ENCODE assay signal across 8 mouse cellular contexts in genomic region chr9:64120584-64121277, GRCm38 (mm10). TPM values are rescaled to one million over a fixed set of nuclear protein-coding genes. Genes with fewer than 3 reads are reported as not detected.
DNase-seq lines count a peak whose midpoint lies in the region; ATAC-seq lines count a peak whose summit lies in the region.

No protein-coding gene starts in this region.

- H3K27me3 ChIP-seq in heart, embryonic 12.5 days (replicated peaks), result no peaks in the 10 kb centered on the region
- no peaks in the 10 kb centered on the region for H3K27me3 ChIP-seq in intestine, embryonic 15.5 days (replicated peaks)

- WGBS in heart, embryonic 12.5 days, result 40% methylated on average over 11 of the region's 11 CpGs
- WGBS in intestine, embryonic 15.5 days, result 36% methylated on average over 11 of the region's 11 CpGs

- no peak overlapping the region for H3K9ac ChIP-seq in heart, embryonic 12.5 days
- H3K9ac ChIP-seq in intestine, embryonic 15.5 days, result no peak overlapping the region

- peak; percentile 48; the same call in 1 of the 2 replicates for ATAC-seq in heart, embryonic 12.5 days (ENCODE audit: insufficient number of reproducible peaks, low FRiP score)
- ATAC-seq in intestine, embryonic 15.5 days, result peak; percentile 81

- H3K4me2 ChIP-seq in heart, embryonic 12.5 days, result no peak overlapping the region
- no peak overlapping the region for H3K4me2 ChIP-seq in intestine, embryonic 15.5 days (replicated peaks)

- H3K4me3 ChIP-seq in heart, embryonic 12.5 days, result no peak overlapping the region
- H3K4me3 ChIP-seq in intestine, embryonic 15.5 days (replicated peaks), result no peak overlapping the region

- no peaks in the 10 kb centered on the region for H3K9me3 ChIP-seq in heart, embryonic 12.5 days (replicated peaks)
- no peaks in the 10 kb centered on the region for H3K9me3 ChIP-seq in intestine, embryonic 15.5 days

- peaks cover 28% of the 10 kb centered on the region for H3K4me1 ChIP-seq in heart, embryonic 12.5 days (replicated peaks)
- no peaks in the 10 kb centered on the region; the same call in 1 of the 2 replicates for H3K4me1 ChIP-seq in intestine, embryonic 15.5 days (replicated peaks)

- no peaks in the 10 kb centered on the region for H3K36me3 ChIP-seq in heart, embryonic 12.5 days
- no peaks in the 10 kb centered on the region for H3K36me3 ChIP-seq in intestine, embryonic 15.5 days

- DNase-seq in heart, adult 9 months (ENCODE audit: low spot score in 2 of 2), result no peak
- peak; percentile 64 for DNase-seq in MEL-GATA-1-ER (ENCODE audit: extremely low read depth, low read depth)
- peak; percentile 29 for DNase-seq in lung, postnatal 36 days
- no peak for DNase-seq in layer of hippocampus, adult 8-10 months (ENCODE audit: low spot score in 2 of 2)
- no peak for DNase-seq in urinary bladder, postnatal 10 days (ENCODE audit: low spot score)
- no peak for DNase-seq in frontal cortex, adult 2 months (ENCODE audit: extremely low spot score in 1 of 2, low spot score in 1 of 2)

- H3K27ac ChIP-seq in heart, embryonic 12.5 days (ENCODE audit: poor library complexity, severe bottlenecking), result no peak overlapping the region
- H3K27ac ChIP-seq in intestine, embryonic 15.5 days, result no peak overlapping the region

RNA-seq across cellular contexts. Expression of gene Lctl, which starts 3.8 kb away (rescaled TPM):
- 0.14 TPM in 1 of 2 replicates, not detected in the other for polyA plus RNA-seq in heart, embryonic 12.5 days (2016; fragmentation: Nextera tagmentation; extraction: Ambion mirVana)
- polyA plus RNA-seq in intestine, embryonic 15.5 days (2015; fragmentation: Nextera tagmentation; extraction: Ambion mirVana), result 0.13 and 0.15 TPM in 2 replicates
- under 1 TPM in 1 of 4 experiments, not detected in 3; 0.76 TPM for total RNA-seq in layer of hippocampus, adult 8-10 months (2022)
- polyA plus RNA-seq in frontal cortex, adult 2 months (2012; rRNA removed), result 0.08 and 0.22 TPM in 2 replicates

RNA-seq across cellular contexts. Expression of gene Zwilch, which starts 52.2 kb away (rescaled TPM):
- 28.0 and 28.6 TPM in 2 replicates for polyA plus RNA-seq in heart, embryonic 12.5 days (2016; fragmentation: Nextera tagmentation; extraction: Ambion mirVana)
- 20.4 and 21.6 TPM in 2 replicates for polyA plus RNA-seq in intestine, embryonic 15.5 days (2015; fragmentation: Nextera tagmentation; extraction: Ambion mirVana)
- 1 to 10 TPM; 4.6 to 6.8 (median 5.6) TPM for total RNA-seq in layer of hippocampus, adult 8-10 months (2022)
- polyA plus RNA-seq in frontal cortex, adult 2 months (2012; rRNA removed), result 6.2 and 7.1 TPM in 2 replicates

RNA-seq across cellular contexts. Expression of gene Rpl4, which starts 52.4 kb away (rescaled TPM):
- polyA plus RNA-seq in heart, embryonic 12.5 days (2016; fragmentation: Nextera tagmentation; extraction: Ambion mirVana), result 801 and 832 TPM in 2 replicates
- 1,198 and 1,252 TPM in 2 replicates for polyA plus RNA-seq in intestine, embryonic 15.5 days (2015; fragmentation: Nextera tagmentation; extraction: Ambion mirVana)
- total RNA-seq in layer of hippocampus, adult 8-10 months (2022), result 100 to 1,000 TPM; 522 to 674 (median 595) TPM
- 536 and 611 TPM in 2 replicates for polyA plus RNA-seq in frontal cortex, adult 2 months (2012; rRNA removed)

RNA-seq across cellular contexts. Expression of gene Snapc5, which starts 58.3 kb away (rescaled TPM):
- polyA plus RNA-seq in heart, embryonic 12.5 days (2016; fragmentation: Nextera tagmentation; extraction: Ambion mirVana), result 21.9 and 23.0 TPM in 2 replicates
- 29.3 and 39.6 TPM in 2 replicates for polyA plus RNA-seq in intestine, embryonic 15.5 days (2015; fragmentation: Nextera tagmentation; extraction: Ambion mirVana)
- 10 to 100 TPM; 16.5 to 19.2 (median 16.7) TPM for total RNA-seq in layer of hippocampus, adult 8-10 months (2022)
- 34.8 and 35.4 TPM in 2 replicates for polyA plus RNA-seq in frontal cortex, adult 2 months (2012; rRNA removed)

Comparison
In these comparisons a context has a peak if more than half of its experiments do, and no peak if none do; other contexts are left out.
1. DNase-seq: peak in MEL-GATA-1-ER (single experiment) and lung, postnatal 36 days (single experiment); none in heart, adult 9 months (0 of 2), layer of hippocampus, adult 8-10 months (0 of 2), urinary bladder, postnatal 10 days (single experiment) and frontal cortex, adult 2 months (0 of 2).